Mouse (Mus musculus) myocyte (in vitro differentiated cells): ENCODE data around the gene Emc10. TPM values are rescaled to one million over a fixed set of nuclear protein-coding genes. Genes with fewer than 3 reads are reported as not detected.

Experiments used
- H3K27me3 ChIP-seq: one replicate; pipeline ENCODE4 v1.6.1; 2011; ENCODE audit not compliant: control insufficient read depth, insufficient read depth, insufficient read length
- H3K36me3 ChIP-seq: one replicate; pipeline ENCODE4 v1.6.1; 2011; ENCODE audit not compliant: control insufficient read depth, insufficient read depth
- H3K4me2 ChIP-seq: one replicate; pipeline ENCODE4 v1.6.1; 2011; ENCODE audit warnings: low read depth, control low read depth
- H3K4me3 ChIP-seq: one replicate; pipeline ENCODE4 v1.5.1; 2011; ENCODE audit warnings: mild to moderate bottlenecking, control low read depth, moderate library complexity
- H3K79me2 ChIP-seq: one replicate; pipeline ENCODE4 v1.6.1; 2011; ENCODE audit not compliant: control insufficient read depth, insufficient read depth
- H3ac ChIP-seq: one replicate; pipeline ENCODE4 v1.6.1; 2011; ENCODE audit not compliant: control insufficient read depth, insufficient read length
- CEBPB ChIP-seq: IDR thresholded peaks from 2 replicates; pipeline ENCODE4 v1.6.1; 2011; ENCODE audit warnings: mild to moderate bottlenecking, moderate library complexity; ENCODE audit not compliant: poor library complexity, insufficient read depth, severe bottlenecking
- E2F4 ChIP-seq: IDR thresholded peaks from one replicate; pipeline ENCODE4 v1.6.1; 2011; ENCODE audit warnings: mild to moderate bottlenecking, control low read depth, moderate library complexity; ENCODE audit not compliant: insufficient read depth
- MAX ChIP-seq: IDR thresholded peaks from one replicate; pipeline ENCODE4 v1.6.1; 2011; ENCODE audit warnings: low read depth, mild to moderate bottlenecking, control low read depth
- MYOD1 ChIP-seq, 3 experiments: IDR thresholded peaks; one replicate each; pipeline ENCODE4 v1.6.1; 2011; ENCODE audit warnings: control low read depth in 2 of 3, low read depth in 2 of 3, mild to moderate bottlenecking in 2 of 3, moderate library complexity in 1 of 3; ENCODE audit not compliant: insufficient read length in 2 of 3, control insufficient read depth in 1 of 3
- MYOG ChIP-seq, 3 experiments: IDR thresholded peaks; one replicate each; pipeline ENCODE4 v1.6.1; 2011; ENCODE audit warnings: control low read depth in 2 of 3, low read depth in 2 of 3, mild to moderate bottlenecking in 2 of 3; ENCODE audit not compliant: insufficient read length in 2 of 3, control insufficient read depth in 1 of 3, insufficient read depth in 1 of 3
- POLR2A ChIP-seq: IDR thresholded peaks from one replicate; pipeline ENCODE4 v1.6.1; 2011; ENCODE audit warnings: low read depth, mild to moderate bottlenecking, control low read depth, moderate library complexity; ENCODE audit not compliant: insufficient read length
- POLR2AphosphoS2 ChIP-seq: IDR thresholded peaks from one replicate; pipeline ENCODE4 v1.6.1; 2011; ENCODE audit warnings: low read depth, control low read depth; ENCODE audit not compliant: insufficient read length
- REST ChIP-seq: IDR thresholded peaks from one replicate; pipeline ENCODE4 v1.6.1; 2011; ENCODE audit warnings: mild to moderate bottlenecking, control low read depth, moderate library complexity; ENCODE audit not compliant: insufficient read depth, insufficient read length
- SRF ChIP-seq: IDR thresholded peaks from one replicate; pipeline ENCODE4 v1.6.1; 2011; ENCODE audit warnings: low read depth; ENCODE audit not compliant: control insufficient read depth, insufficient read length
- TCF12 ChIP-seq: IDR thresholded peaks from one replicate; pipeline ENCODE4 v1.6.1; 2011; ENCODE audit warnings: mild to moderate bottlenecking, control low read depth; ENCODE audit not compliant: poor library complexity, insufficient read depth, severe bottlenecking
- TCF3 ChIP-seq: IDR thresholded peaks from one replicate; pipeline ENCODE4 v1.6.1; 2011; ENCODE audit warnings: low read depth, control low read depth; ENCODE audit not compliant: insufficient read length
- USF1 ChIP-seq: IDR thresholded peaks from one replicate; pipeline ENCODE4 v1.6.1; 2011; ENCODE audit warnings: low read depth, mild to moderate bottlenecking, control low read depth, moderate library complexity
- polyA plus RNA-seq: library from polyadenylated mRNA; unstranded; fragments of >200 nt; fragmentation: generic; extraction: Trizol; gene quantifications from one replicate; pipeline ENCODE4 v1.2.1, GENCODE M21; 2012; ENCODE audit warnings: missing spikeins

Gene Emc10
- polyA plus RNA-seq, 1 experiment = 98.2 TPM

DNA sequence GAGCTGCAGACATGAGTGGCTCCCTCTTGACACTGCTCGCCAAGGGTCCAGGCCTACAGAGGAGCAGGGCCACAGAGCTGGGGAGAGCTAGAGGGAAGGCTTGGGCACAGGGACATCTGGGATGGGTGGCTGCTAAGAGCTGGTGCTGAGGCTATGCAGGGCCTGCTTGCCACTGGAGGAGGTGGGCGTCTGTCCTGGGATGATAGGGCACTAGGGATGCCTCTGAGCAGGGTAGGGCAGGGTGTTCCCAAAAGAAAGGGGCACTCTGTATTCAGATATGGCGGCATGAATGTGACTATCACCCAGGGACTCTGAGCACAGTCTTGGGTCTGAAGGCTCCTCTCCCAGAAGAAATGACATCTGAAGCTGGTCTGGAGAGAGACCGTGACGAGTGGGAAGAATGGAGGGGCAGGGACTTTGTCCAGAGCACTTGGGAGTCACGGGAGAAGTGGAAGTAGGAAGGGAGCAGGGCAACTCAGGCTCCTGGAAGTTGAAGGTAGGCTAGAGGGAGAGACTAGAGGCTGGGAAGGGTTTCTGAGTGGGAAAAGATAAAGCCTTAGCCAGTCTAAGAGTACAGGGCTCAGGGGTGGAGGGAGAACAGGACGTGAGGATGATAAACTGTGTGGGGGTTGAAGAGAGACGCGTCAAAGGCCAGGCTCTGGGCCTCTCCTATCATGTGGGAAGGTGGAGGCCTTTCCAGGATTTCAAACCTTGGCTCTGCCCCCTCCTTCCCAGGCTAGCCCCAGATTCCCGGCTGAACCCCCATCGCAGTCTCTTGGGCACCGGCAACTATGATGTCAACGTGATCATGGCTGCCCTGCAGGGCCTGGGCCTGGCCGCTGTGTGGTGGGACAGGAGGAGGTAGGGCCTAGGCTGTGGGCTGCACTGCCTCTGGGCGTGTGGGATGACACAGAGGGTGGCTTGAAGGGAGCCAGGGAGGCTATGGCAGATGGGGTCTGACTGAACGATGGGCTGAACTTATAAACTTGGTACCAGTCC lies 26.4 kb downstream of the Emc10 start:
- H3K4me3 ChIP-seq = peak overlapping the region; percentile 75
- no peaks in the 10 kb centered on the region for H3K36me3 ChIP-seq
- TF ChIP-seq MYOG (IDR thresholded peaks at IDR 0.05; ENCODE audit: control insufficient read depth in 1 of 3, insufficient read depth in 1 of 3, insufficient read length in 2 of 3, low read depth in 2 of 3) = no peak
- peak; percentile 40 for TF ChIP-seq POLR2AphosphoS2
- TF ChIP-seq CEBPB = no peak
- no peak for TF ChIP-seq TCF12
- TF ChIP-seq SRF = no peak
- no peak for TF ChIP-seq USF1
- peak; percentile 25 for TF ChIP-seq POLR2A
- peak overlapping the region; percentile 73 for H3K4me2 ChIP-seq
- H3ac ChIP-seq = no peak overlapping the region
- H3K27me3 ChIP-seq = no peaks in the 10 kb centered on the region
- no peaks in the 10 kb centered on the region for H3K79me2 ChIP-seq

DNA sequence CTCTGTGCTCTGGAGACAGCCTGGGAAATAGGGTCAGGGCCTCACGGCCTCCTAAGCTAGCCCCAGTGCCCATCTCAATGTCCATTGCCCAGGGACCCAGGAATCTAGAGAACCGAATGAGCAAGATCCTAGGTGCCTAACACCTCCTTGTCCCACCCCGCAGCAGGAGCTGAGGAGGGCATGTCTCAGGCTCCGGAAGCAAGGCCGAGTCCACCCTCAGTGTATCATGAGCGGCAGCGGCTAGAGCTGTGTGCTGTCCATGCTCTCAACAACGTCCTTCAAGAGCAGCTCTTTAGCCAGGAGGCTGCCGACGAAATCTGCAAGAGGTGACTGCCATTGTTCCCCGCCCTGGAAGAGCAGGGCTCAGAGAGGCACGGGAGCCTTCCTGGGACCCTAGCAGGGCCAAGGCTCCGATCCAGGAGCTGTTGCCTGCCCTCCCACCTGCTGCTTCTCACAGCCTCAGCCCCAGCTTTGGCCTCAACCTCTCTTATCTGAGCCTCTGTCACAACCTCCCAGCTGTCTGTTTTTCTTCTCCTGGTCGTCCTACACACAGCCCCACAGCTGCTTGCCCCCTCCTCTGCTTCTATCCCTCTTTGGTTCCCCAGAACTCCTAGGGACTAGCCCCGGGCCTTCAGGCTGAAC lies 27.6 kb downstream of the Emc10 start:
- Histone ChIP-seq H3K4me2 (peak overlapping the region; percentile 73), H3K36me3 (no peaks in the 10 kb centered on the region), H3ac (peak overlapping the region; percentile 1), H3K4me3 (peak overlapping the region; percentile 75), H3K79me2 (no peaks in the 10 kb centered on the region), H3K27me3 (peaks cover 6% of the 10 kb centered on the region)
- TF ChIP-seq POLR2A (no peak), TCF3 (no peak), REST (no peak), CEBPB (no peak), TCF12 (no peak), POLR2AphosphoS2 (peak; percentile 61), E2F4 (no peak), USF1 (no peak), MYOG (IDR thresholded peaks at IDR 0.05; ENCODE audit: control insufficient read depth in 1 of 3, insufficient read depth in 1 of 3, insufficient read length in 2 of 3, low read depth in 2 of 3) (peak in 2 of 3 experiments; percentile 63 to 78), MYOD1 (IDR thresholded peaks at IDR 0.05; ENCODE audit: control insufficient read depth in 1 of 3, insufficient read length in 2 of 3, low read depth in 2 of 3) (peak in 2 of 3 experiments; percentile 29 to 65), MAX (no peak), SRF (no peak)

DNA sequence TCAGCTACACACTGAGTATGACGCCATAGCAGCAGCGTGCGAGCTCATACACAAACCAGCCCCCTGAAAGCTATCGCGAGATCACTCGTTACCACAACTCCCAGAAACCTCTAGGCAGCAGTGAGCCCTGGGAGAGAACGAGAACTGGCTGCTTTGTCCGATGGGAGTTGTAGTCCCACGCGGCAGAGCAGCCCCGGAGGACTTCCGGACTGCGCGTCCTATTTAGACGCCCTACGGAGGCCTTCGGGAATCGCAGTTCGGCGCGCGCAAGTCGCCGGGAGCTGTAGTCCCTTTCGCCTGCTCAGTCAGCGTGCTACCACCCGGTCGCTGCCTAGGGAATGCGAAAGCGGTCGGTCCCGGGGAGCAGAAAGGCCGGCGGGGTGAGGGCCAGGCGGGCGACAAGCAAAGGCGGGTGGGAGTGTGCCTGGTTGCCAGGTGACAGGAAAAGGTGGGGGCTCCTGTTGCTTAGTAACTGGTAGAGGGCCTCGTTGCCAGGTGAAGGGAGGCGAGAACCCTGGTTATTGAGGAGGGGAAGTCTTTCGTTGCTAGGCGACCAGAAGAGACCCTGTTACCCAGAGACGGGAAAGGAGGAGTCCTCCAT lies 28.4 kb downstream of the Emc10 start, which contains the start of gene Josd2:
Gene Josd2 (plus strand): TSS at position 170 of the 601 bp plus-strand sequence.
- H3K4me3 ChIP-seq = peak within 1 kb of the TSS; percentile 75
- no peak for TF ChIP-seq MAX
- no peak for TF ChIP-seq USF1
- TF ChIP-seq E2F4 = no peak
- no peak for TF ChIP-seq TCF3
- peak in 1 of 3 experiments; percentile 11 for TF ChIP-seq MYOD1 (IDR thresholded peaks at IDR 0.05; ENCODE audit: control insufficient read depth in 1 of 3, insufficient read length in 2 of 3, low read depth in 2 of 3)
- peak; percentile 76 for TF ChIP-seq POLR2AphosphoS2
- TF ChIP-seq TCF12 = no peak
- no peak for TF ChIP-seq SRF
- peak; percentile 87 for TF ChIP-seq POLR2A
- TF ChIP-seq CEBPB = no peak
- no peak for TF ChIP-seq MYOG (IDR thresholded peaks at IDR 0.05; ENCODE audit: control insufficient read depth in 1 of 3, insufficient read depth in 1 of 3, insufficient read length in 2 of 3, low read depth in 2 of 3)
- TF ChIP-seq REST = no peak
- peak within 1 kb of the TSS; percentile 73 for H3K4me2 ChIP-seq
- peaks cover 13% of the 10 kb centered on the region for H3K27me3 ChIP-seq
- peak within 1 kb of the TSS; percentile 1 for H3ac ChIP-seq
- no peaks in the 10 kb centered on the region for H3K36me3 ChIP-seq
- no peaks in the 10 kb centered on the region for H3K79me2 ChIP-seq

DNA sequence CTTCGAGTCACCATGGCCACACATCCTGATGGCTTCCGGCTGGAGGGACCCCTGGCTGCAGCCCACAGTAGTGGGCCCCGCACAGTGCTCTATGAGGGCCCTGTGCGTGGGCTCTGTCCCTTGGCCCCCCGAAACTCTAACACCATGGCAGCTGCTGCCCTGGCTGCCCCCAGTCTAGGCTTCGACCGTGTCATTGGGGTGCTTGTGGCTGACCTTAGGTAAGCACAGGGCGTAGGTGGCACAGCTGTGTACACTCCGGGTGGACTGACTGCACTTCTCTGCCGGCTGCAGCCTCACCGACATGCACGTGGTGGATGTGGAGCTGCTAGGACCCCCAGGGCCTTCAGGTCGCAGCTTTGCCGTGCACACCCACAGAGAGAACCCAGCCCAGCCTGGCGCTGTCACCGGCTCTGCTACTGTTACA lies 29.4 kb downstream of the Emc10 start:
- no peak overlapping the region for H3ac ChIP-seq
- H3K79me2 ChIP-seq = no peaks in the 10 kb centered on the region
- peak overlapping the region; percentile 75 for H3K4me3 ChIP-seq
- H3K4me2 ChIP-seq = peak overlapping the region; percentile 53
- no peak for TF ChIP-seq USF1
- TF ChIP-seq REST = no peak
- peak in 1 of 3 experiments; percentile 57 for TF ChIP-seq MYOD1 (IDR thresholded peaks at IDR 0.05; ENCODE audit: control insufficient read depth in 1 of 3, insufficient read length in 2 of 3, low read depth in 2 of 3)
- no peak for TF ChIP-seq SRF
- TF ChIP-seq E2F4 = no peak
- TF ChIP-seq MYOG (IDR thresholded peaks at IDR 0.05; ENCODE audit: control insufficient read depth in 1 of 3, insufficient read depth in 1 of 3, insufficient read length in 2 of 3, low read depth in 2 of 3) = peak in 1 of 3 experiments; percentile 24
- no peak for TF ChIP-seq MAX
- no peak for TF ChIP-seq CEBPB
- peak; percentile 41 for TF ChIP-seq POLR2A
- TF ChIP-seq TCF3 = no peak
- H3K36me3 ChIP-seq = no peaks in the 10 kb centered on the region
- H3K27me3 ChIP-seq = peaks cover 23% of the 10 kb centered on the region
